Mouse (Mus musculus) lung, embryonic 14.5 days (tissue): ENCODE measurements around the gene Zfp273. TPM values are rescaled to one million over a fixed set of nuclear protein-coding genes. Genes with fewer than 3 reads are reported as not detected.
"Not testable (repeated sequence)": the region's sequence is repeated elsewhere in the genome, so short reads cannot be mapped to it uniquely, and the experiment has no call there.

Experiments used
- ATAC-seq: fragments of 200-750 bp; cut with Nextera tagmentation; 2 replicates; pipeline ENCODE4 v1.8.0; 2017; ENCODE audit warnings: mild to moderate bottlenecking, moderate TSS enrichment, moderate library complexity; ENCODE audit not compliant: insufficient read depth
- DNase-seq: peaks from one replicate; pipeline ENCODE4 v3.0.0-alpha.2; 2015
- H3K27ac ChIP-seq: fragments of 300-500 bp; sonication (generic); 2 replicates; pipeline ENCODE4 v1.5.1; 2014; ENCODE audit warnings: low read depth, mild to moderate bottlenecking, moderate library complexity
- H3K27me3 ChIP-seq: fragments of 300-500 bp; sonication (generic); 2 replicates; pipeline ENCODE4 v1.6.1; 2014; ENCODE audit warnings: low read length, control low read depth; ENCODE audit not compliant: insufficient read depth
- H3K36me3 ChIP-seq: fragments of 300-500 bp; sonication (generic); 2 replicates; pipeline ENCODE4 v1.6.1; 2014; ENCODE audit warnings: control low read depth; ENCODE audit not compliant: insufficient read depth
- H3K4me1 ChIP-seq: fragments of 300-500 bp; sonication (generic); 2 replicates; pipeline ENCODE4 v1.6.1; 2014; ENCODE audit warnings: antibody characterized with exemption, control low read depth; ENCODE audit not compliant: insufficient read depth
- H3K4me2 ChIP-seq: fragments of 300-500 bp; sonication (generic); 2 replicates; pipeline ENCODE4 v1.6.1; 2014; ENCODE audit warnings: mild to moderate bottlenecking
- H3K4me3 ChIP-seq: fragments of 300-500 bp; sonication (generic); 2 replicates; pipeline ENCODE4 v1.5.1; 2014; ENCODE audit warnings: low read depth, low read length
- H3K9ac ChIP-seq: fragments of 300-500 bp; sonication (generic); 2 replicates; pipeline ENCODE4 v1.6.1; 2014
- H3K9me3 ChIP-seq: fragments of 300-500 bp; sonication (generic); 2 replicates; pipeline ENCODE4 v1.6.1; 2016; ENCODE audit warnings: low read depth, low read length, control low read depth
- CTCF ChIP-seq: IDR thresholded peaks from 2 replicates; pipeline ENCODE4 v1.5.1; 2016; ENCODE audit warnings: antibody characterized with exemption, low read depth
- WGBS: fragments of 180-500 bp; shearing (Covaris S2); extraction: QIAGEN DNeasy Blood & Tissue Kit; methylation state at CpG from one replicate; pipeline ENCODE4 v1.1.7; 2014; 5-methylcytosine and 5-hydroxymethylcytosine counted together
- polyA plus RNA-seq: library from polyadenylated mRNA; unstranded; fragments of >200 nt; fragmentation: Nextera tagmentation; extraction: Ambion mirVana; gene quantifications from 2 replicates; pipeline ENCODE4 v1.2.1, GENCODE M21; 2014

Zfp273 gene
- polyA plus RNA-seq, 1 experiment from 2014 or later = 7.5 TPM

DNA sequence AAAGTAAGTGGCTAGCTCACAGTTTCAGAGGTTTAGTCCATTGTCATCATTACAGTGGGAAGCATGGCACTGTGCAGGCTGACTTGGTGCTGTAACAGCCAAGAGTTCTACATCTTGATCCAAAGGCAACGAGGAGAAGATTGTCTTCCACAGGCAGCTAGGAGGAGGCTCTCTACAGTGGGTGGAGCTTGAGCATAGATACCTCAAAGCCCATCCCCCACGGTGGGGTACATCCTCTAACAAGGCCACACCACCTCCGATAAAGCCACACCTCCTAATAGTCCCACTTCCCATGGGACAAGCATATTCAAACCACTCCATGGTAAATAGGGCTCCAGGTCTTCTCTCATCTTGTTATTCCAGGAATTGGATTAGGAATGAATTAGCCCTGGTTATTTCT is 36.8 kb downstream of the Zfp273 start:
- ATAC-seq = no peak
- Histone ChIP-seq H3K4me2 (no peak overlapping the region), H3K4me3 (no peak overlapping the region), H3K27ac (no peak overlapping the region), H3K4me1 (no peaks in the 10 kb centered on the region), H3K9me3 (no peaks in the 10 kb centered on the region), H3K36me3 (no peaks in the 10 kb centered on the region), H3K27me3 (no peaks in the 10 kb centered on the region), H3K9ac (no peak overlapping the region)
- 83% methylated on average over 3 of the region's 3 CpGs for WGBS
- TF ChIP-seq CTCF = no peak
- DNase-seq = no peak

DNA sequence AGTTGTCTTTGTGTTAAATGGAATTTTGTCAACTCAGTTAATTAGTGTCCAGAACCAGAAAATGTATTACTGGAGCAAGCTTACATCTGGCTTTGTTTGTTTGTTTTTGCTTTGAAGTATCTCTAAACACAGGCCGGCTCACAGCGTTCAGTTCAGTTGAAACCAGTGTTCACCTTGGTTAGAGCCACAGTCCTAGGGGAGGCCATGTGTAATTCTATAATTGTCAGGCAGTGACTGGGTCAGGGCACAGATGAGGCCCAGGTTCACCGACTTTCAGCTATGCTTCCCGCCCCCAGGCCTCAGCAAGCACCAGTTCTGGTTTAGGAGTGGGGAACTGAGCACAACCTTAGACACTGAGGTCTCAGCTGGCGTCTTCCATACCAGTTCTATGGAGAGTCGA is 39.6 kb downstream of the Zfp273 start:
- no peak for TF ChIP-seq CTCF
- Histone ChIP-seq H3K36me3 (no peaks in the 10 kb centered on the region), H3K4me1 (no peaks in the 10 kb centered on the region), H3K9ac (no peak overlapping the region), H3K4me3 (no peak overlapping the region), H3K4me2 (no peak overlapping the region), H3K27ac (no peak overlapping the region), H3K27me3 (no peaks in the 10 kb centered on the region), H3K9me3 (no peaks in the 10 kb centered on the region)
- DNase-seq (no peak), ATAC-seq (no peak)
- WGBS = 58% methylated on average over 6 of the region's 6 CpGs

DNA sequence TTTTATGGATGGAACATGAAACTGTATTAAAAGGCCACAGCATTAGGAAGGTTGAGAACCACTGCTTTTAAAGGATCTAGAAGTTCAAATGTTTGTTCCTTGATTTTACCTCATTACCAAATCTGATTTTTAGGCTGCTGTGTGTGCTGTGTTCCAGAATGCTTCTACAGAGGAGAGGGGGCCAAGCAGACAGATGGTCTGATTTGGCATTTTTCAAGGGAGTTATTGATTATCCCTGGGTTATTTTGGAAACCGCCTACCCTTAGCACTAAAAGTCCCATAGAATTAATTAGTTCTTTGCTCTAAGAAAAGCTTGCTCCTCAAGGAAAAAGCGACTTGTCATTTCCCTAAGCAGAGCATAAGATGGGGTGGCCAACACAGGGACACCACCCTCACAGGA is 40.4 kb downstream of the Zfp273 start:
- no peak for TF ChIP-seq CTCF
- Histone ChIP-seq H3K4me2 (no peak overlapping the region), H3K36me3 (no peaks in the 10 kb centered on the region), H3K9ac (no peak overlapping the region), H3K27ac (no peak overlapping the region), H3K27me3 (no peaks in the 10 kb centered on the region), H3K4me3 (no peak overlapping the region), H3K4me1 (no peaks in the 10 kb centered on the region), H3K9me3 (no peaks in the 10 kb centered on the region)
- ATAC-seq (no peak), DNase-seq (no peak)
- 82% methylated on average over 2 of the region's 2 CpGs for WGBS

DNA sequence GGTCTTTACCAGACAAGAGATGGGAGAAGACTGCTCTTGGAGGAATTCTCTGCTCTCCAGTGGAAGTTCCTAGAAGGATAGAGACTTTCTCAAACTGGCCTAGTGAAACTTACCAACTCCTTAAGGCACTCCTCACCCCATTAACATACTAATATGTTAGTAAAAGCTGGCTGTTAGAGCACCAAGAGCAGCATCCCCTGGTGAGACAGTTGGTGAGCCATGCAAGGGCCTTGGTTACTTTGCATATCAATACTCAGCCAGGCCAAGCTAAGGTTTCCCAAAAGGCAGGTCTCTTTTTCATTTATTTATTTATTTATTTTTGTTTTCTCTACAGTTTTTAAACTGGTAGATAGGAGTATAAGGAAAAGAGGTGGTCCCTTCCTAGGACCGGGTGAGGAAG is 43.8 kb downstream of the Zfp273 start:
- H3K9me3 ChIP-seq = no peaks in the 10 kb centered on the region
- H3K36me3 ChIP-seq = no peaks in the 10 kb centered on the region
- H3K27me3 ChIP-seq = no peaks in the 10 kb centered on the region
- no peak overlapping the region for H3K27ac ChIP-seq
- no peaks in the 10 kb centered on the region for H3K4me1 ChIP-seq
- no peak overlapping the region for H3K4me2 ChIP-seq
- ATAC-seq = no peak
- no peak overlapping the region for H3K9ac ChIP-seq
- no peak for DNase-seq
- TF ChIP-seq CTCF = no peak
- H3K4me3 ChIP-seq = no peak overlapping the region
- WGBS = 33% methylated on average over 1 of the region's 1 CpGs

DNA sequence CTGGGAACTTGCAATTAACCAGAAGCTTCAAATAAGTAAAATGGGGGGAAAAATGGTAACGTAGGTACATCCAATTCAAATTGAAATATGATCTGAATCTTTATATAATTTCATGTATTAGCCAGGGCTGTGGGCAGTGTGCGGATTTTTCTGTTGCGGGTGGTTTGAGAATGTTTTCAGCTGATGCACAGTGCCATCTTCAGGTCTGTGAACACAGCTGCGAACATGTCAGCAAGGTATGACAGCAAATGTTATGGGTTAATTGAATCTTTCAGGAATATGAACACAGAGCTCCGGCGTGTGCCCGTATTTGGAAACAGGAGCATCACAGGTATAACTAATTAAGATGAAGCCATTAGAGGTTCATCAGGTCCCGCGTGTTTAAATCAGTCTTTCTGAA is 49.0 kb downstream of the Zfp273 start:
- no peaks in the 10 kb centered on the region for H3K27me3 ChIP-seq
- no peaks in the 10 kb centered on the region for H3K9me3 ChIP-seq
- ATAC-seq (no peak), DNase-seq (no peak)
- no peak overlapping the region for H3K9ac ChIP-seq
- no peak overlapping the region for H3K4me3 ChIP-seq
- no peak overlapping the region for H3K27ac ChIP-seq
- H3K36me3 ChIP-seq = no peaks in the 10 kb centered on the region
- WGBS = 84% methylated on average over 9 of the region's 9 CpGs
- TF ChIP-seq CTCF = 0 out of 2 replicates have a peak, but pooled peaks have one; percentile 5
- H3K4me1 ChIP-seq = no peaks in the 10 kb centered on the region
- no peak overlapping the region for H3K4me2 ChIP-seq

DNA sequence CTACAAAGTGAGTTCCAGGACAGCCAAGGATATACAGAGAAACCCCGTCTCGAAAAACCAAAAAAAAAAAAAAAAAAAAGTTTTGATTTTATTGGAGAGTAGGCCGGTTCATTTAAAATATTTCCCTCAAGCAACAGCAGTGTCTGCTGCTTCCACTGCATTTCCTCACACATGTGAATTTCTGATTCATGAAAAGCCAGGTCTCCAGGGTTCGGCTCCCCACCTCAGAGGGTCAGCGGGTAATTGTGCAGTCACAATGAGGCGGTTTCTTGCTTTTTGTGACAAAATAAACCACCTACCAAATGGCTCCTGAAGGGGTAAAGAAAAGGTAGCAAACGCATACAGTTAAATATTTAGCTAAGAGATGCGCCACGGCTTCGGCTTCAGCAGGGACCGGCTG is 49.5 kb downstream of the Zfp273 start, which contains the start of gene BC048507:
TSS of gene BC048507 (plus strand) at position 301 of the 400 bp plus-strand sequence.
- Histone ChIP-seq H3K9me3 (no peaks in the 10 kb centered on the region), H3K4me2 (no peak within 1 kb of the TSS), H3K27ac (no peak within 1 kb of the TSS), H3K9ac (no peak within 1 kb of the TSS), H3K36me3 (no peaks in the 10 kb centered on the region), H3K27me3 (no peaks in the 10 kb centered on the region), H3K4me1 (no peaks in the 10 kb centered on the region), H3K4me3 (no peak within 1 kb of the TSS)
- ATAC-seq = no peak
- no peak for TF ChIP-seq CTCF
- WGBS = 73% methylated on average over 11 of the region's 11 CpGs
- no peak for DNase-seq

DNA sequence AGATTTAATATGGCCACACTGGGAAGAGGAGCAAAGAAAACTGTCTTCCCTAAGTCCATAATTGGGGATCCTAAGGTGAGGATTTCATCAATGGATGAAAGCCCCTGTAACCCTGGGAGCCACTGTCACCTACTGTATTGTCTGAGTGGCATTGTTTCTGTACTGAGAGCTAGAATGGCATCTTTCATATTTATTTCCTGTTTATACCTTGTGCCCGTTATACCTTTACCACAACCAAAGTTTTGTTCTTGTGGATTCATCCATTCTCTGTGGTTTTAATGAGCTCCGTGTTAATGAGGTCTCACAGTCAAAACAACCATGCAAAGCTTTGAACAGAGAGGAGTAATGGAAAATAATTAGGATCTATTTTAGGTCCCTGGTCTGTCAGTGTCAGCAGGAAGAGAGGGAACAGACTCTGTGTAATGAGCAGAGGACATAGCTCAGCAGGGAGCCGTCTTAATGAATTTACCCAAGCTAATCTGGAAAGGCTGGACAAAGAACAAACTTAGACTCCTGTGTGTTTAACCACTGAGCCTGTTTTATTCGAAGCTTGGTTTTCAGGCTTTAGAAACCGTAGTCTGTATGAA is 51.3 kb downstream of the Zfp273 start:
- ATAC-seq (no peak), DNase-seq (no peak)
- no peaks in the 10 kb centered on the region for H3K4me1 ChIP-seq
- no peak for TF ChIP-seq CTCF
- H3K27ac ChIP-seq = no peak overlapping the region
- H3K9ac ChIP-seq = no peak overlapping the region
- no peaks in the 10 kb centered on the region for H3K36me3 ChIP-seq
- no peaks in the 10 kb centered on the region for H3K27me3 ChIP-seq
- H3K9me3 ChIP-seq = no peaks in the 10 kb centered on the region
- WGBS = 61% methylated on average over 5 of the region's 5 CpGs
- no peak overlapping the region for H3K4me3 ChIP-seq
- no peak overlapping the region for H3K4me2 ChIP-seq

DNA sequence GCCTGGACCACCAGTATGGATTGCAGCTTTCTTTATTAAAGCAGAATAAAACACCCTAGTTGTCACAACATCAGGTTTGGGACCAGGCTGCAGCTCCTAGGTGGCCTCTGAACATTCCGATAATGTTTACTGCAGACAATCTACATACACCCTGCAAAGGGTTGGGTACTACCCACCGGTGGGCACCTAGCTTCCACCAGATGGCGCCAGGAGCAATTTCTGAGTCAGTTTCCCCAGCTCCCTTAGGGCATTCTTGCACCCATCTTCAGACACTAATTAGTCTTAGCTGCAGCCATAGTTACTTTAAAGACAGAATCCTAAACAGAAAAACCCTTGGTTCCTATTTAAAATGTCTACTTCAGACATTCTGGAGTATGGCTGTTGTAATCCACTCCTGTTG is 54.4 kb downstream of the Zfp273 start:
- 25% methylated on average over 3 of the region's 3 CpGs for WGBS
- no peak for ATAC-seq
- no peaks in the 10 kb centered on the region for H3K36me3 ChIP-seq
- no peaks in the 10 kb centered on the region for H3K4me1 ChIP-seq
- H3K4me3 ChIP-seq = no peak overlapping the region
- no peaks in the 10 kb centered on the region for H3K9me3 ChIP-seq
- TF ChIP-seq CTCF = peak; percentile 24; the same call in 1 of the 2 replicates
- DNase-seq = peak; percentile 36
- no peaks in the 10 kb centered on the region for H3K27me3 ChIP-seq
- no peak overlapping the region for H3K4me2 ChIP-seq
- H3K9ac ChIP-seq = no peak overlapping the region
- H3K27ac ChIP-seq = no peak overlapping the region

DNA sequence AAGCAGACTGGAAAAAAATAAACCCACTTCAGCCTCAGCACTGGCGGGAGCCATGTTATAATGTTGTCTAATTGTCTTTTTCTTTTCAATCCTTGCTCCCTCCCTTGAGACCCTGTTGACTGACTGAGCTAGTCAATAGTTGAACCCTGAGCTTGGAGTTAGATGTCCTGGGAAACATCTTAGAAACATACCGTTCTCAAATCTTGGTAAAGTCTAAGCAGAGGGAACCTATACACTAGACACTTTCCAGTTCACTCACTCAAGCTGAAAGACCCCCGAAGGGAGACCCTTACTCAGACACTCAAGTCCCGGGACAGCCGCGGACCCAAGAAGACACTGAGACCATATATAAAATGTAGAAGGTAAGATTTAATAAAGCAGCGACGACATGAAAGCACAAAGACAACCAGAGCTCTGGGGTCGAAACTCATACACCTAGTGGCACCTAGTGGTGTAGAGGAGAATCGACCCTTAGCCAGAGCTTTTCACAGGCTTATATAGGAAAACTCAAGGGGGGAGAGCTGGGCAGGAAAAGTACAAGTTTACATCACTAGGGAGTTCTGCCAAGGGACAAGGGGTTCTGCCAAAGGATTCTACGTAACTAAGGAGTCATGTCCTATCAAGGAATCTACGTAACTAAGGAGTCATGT is 62.6 kb downstream of the Zfp273 start:
- H3K4me2 ChIP-seq, H3K4me1 ChIP-seq, H3K27me3 ChIP-seq, DNase-seq, H3K9me3 ChIP-seq, H3K9ac ChIP-seq, H3K4me3 ChIP-seq, H3K36me3 ChIP-seq, H3K27ac ChIP-seq: not testable (repeated sequence)
- peak; percentile 70; the same call in 1 of the 2 replicates for ATAC-seq
- WGBS = 35% methylated on average over 6 of the region's 12 CpGs
